Mouse (Mus musculus): ENCODE results near the gene Tmem141. TPM values are rescaled to one million over a fixed set of nuclear protein-coding genes. Genes with fewer than 3 reads are reported as not detected.

Tmem141 gene
- total RNA-seq (2014; rRNA removed) (40.0 and 40.9 TPM in 2 replicates), polyA plus RNA-seq (2012; rRNA removed) (28.5 and 30.9 TPM in 2 replicates)

DNA sequence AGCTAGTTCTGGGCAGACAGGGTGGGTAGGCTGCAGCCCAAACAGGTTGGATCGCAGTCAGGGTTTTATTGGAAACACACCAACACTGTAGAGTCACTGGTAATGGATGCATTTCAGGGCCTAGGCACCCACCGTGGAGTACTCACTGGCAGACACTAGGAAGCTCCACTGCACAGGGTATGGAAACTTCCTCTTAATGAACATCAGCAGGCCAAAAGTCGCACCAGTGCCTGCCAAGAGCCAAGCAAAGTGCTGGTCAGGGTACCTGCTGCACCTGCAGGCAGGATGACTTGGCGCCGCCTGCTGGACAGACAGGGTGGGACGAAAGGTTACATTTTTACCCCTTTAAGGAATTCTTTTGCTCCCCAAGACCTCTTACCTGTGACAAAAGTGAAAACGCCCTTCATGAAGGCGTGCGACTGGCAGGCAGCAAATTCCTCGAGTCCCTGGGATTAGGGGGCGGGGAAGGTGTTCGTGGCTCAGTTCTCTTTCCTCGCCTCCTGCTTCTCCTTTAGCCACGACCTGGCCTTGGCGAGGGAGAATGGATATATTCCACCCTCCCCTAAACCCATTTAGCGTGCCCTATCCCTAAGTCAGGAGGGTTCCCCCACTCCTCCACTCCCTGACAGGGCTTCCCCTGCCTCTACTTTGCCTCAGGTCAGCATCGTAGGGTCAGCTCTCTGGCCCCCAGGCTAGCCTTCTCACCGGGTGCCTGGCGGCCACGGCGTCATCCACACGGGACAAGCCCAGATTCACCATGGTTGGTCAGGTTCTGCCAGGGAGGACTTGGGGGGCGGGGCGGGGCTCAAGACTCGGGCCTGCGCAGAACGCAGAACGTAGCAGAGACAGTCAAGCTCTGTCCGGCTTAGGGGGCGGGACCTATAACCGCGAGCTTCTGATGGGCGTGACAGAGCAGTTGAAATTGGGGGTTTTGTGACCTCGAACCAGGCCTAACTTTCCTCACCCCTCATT, at the start of gene Tmem141:
Gene Tmem141, minus strand, starts transcription at position 777 of the 972 bp plus-strand sequence.
- Histone ChIP-seq H3K27ac (replicated peaks; ENCODE audit: insufficient read depth, low read depth, low read length) (peak within 1 kb of the TSS; percentile 78), H3K9ac (ENCODE audit: low read depth, low read length) (peak within 1 kb of the TSS; percentile 77), H3K4me3 (ENCODE audit: insufficient read depth, low read depth, low read length) (peak within 1 kb of the TSS; percentile 58), H3K79me2 (ENCODE audit: control insufficient read depth, insufficient read depth, low read length) (no peaks in the 10 kb centered on the region), H3K4me1 (ENCODE audit: control insufficient read depth, insufficient read depth, low read length) (no peaks in the 10 kb centered on the region), H3K27me3 (ENCODE audit: control insufficient read depth, insufficient read depth, low read length) (no peaks in the 10 kb centered on the region), H3K36me3 (ENCODE audit: control insufficient read depth, insufficient read depth, low read length) (peaks cover 2% of the 10 kb centered on the region; the same call in 1 of the 2 replicates)
- TF ChIP-seq CTCF (IDR thresholded peaks at IDR 0.05; ENCODE audit: low read depth, low read length) (peak; percentile 89), POLR2A (IDR thresholded peaks at IDR 0.05; ENCODE audit: extremely low read depth, insufficient read depth, low read length) (peak; percentile 74)
- DNase-seq (ENCODE audit: extremely low read depth, low read depth, low spot score): peak; percentile 75
- WGBS: 4% methylated on average over 34 of the region's 34 CpGs

GRCm38 (mm10) chr2:25666516-25666915, 44.7 kb upstream of the Tmem141 start:
- Histone ChIP-seq H3K9ac (ENCODE audit: low read depth, low read length) (no peak overlapping the region), H3K4me1 (ENCODE audit: control insufficient read depth, insufficient read depth, low read length) (peaks cover 3% of the 10 kb centered on the region; the same call in 1 of the 2 replicates), H3K79me2 (ENCODE audit: control insufficient read depth, insufficient read depth, low read length) (no peaks in the 10 kb centered on the region), H3K4me3 (ENCODE audit: insufficient read depth, low read depth, low read length) (no peak overlapping the region), H3K27me3 (ENCODE audit: control insufficient read depth, insufficient read depth, low read length) (no peaks in the 10 kb centered on the region), H3K27ac (replicated peaks; ENCODE audit: insufficient read depth, low read depth, low read length) (no peak overlapping the region), H3K36me3 (ENCODE audit: control insufficient read depth, insufficient read depth, low read length) (no peaks in the 10 kb centered on the region)
- 71% methylated on average over 1 of the region's 1 CpGs for WGBS
- no peak for TF ChIP-seq CTCF (IDR thresholded peaks at IDR 0.05; ENCODE audit: low read depth, low read length)
- TF ChIP-seq POLR2A (IDR thresholded peaks at IDR 0.05; ENCODE audit: extremely low read depth, insufficient read depth, low read length): no peak
- no peak for DNase-seq (ENCODE audit: extremely low read depth, low read depth, low spot score)

DNA sequence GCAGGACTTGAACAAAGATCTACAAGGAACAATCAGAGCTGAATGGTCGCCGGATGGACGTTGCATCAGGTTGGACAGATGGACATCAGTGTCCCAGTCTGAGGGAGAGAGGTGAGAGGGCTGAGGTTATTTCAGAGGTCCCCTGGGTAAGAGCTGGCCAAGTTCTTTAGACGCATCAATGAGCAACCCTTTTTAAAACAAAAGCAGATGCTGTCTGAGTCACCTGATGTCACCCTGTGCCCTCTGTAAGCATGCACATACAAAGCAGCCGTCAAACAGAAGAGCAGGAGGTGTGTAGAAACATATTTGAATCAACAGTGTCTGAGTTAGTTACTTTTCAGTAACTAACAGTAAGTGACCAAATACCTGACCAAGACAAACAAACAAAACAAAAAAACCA, 42.3 kb upstream of the Tmem141 start:
- Histone ChIP-seq H3K9ac (ENCODE audit: low read depth, low read length) (no peak overlapping the region), H3K27ac (replicated peaks; ENCODE audit: insufficient read depth, low read depth, low read length) (no peak overlapping the region), H3K79me2 (ENCODE audit: control insufficient read depth, insufficient read depth, low read length) (no peaks in the 10 kb centered on the region), H3K4me3 (ENCODE audit: insufficient read depth, low read depth, low read length) (no peak overlapping the region), H3K4me1 (ENCODE audit: control insufficient read depth, insufficient read depth, low read length) (peaks cover 3% of the 10 kb centered on the region; the same call in 1 of the 2 replicates), H3K36me3 (ENCODE audit: control insufficient read depth, insufficient read depth, low read length) (no peaks in the 10 kb centered on the region), H3K27me3 (ENCODE audit: control insufficient read depth, insufficient read depth, low read length) (no peaks in the 10 kb centered on the region)
- DNase-seq (ENCODE audit: extremely low read depth, low read depth, low spot score): no peak
- TF ChIP-seq POLR2A (IDR thresholded peaks at IDR 0.05; ENCODE audit: extremely low read depth, insufficient read depth, low read length): no peak
- TF ChIP-seq CTCF (IDR thresholded peaks at IDR 0.05; ENCODE audit: low read depth, low read length): no peak
- WGBS: 83% methylated on average over 5 of the region's 5 CpGs

DNA sequence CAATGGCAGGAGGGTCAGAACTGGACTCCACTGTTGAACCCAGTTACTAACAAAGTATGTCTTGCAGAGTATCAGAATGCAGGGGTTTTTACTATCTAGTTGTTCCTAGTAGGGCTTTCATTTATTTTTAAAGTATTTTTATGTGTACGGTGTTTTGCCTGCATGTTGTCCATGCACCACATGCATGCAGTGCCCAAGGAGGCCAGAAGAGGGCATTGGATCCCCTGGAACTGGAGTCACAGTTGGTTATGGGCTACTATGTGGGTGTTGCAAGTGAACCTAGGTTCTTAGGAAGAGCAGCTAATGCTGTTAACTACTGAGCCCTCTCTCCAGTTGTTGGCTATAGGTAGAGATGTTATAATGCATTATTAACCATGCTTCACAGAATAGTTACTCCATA, 41.7 kb upstream of the Tmem141 start:
- H3K79me2 ChIP-seq (ENCODE audit: control insufficient read depth, insufficient read depth, low read length): no peaks in the 10 kb centered on the region
- no peak overlapping the region for H3K4me3 ChIP-seq (ENCODE audit: insufficient read depth, low read depth, low read length)
- H3K27ac ChIP-seq (replicated peaks; ENCODE audit: insufficient read depth, low read depth, low read length): no peak overlapping the region
- no peaks in the 10 kb centered on the region for H3K36me3 ChIP-seq (ENCODE audit: control insufficient read depth, insufficient read depth, low read length)
- peak; percentile 44 for DNase-seq (ENCODE audit: extremely low read depth, low read depth, low spot score)
- H3K4me1 ChIP-seq (ENCODE audit: control insufficient read depth, insufficient read depth, low read length): peaks cover 4% of the 10 kb centered on the region; the same call in 1 of the 2 replicates
- TF ChIP-seq CTCF (IDR thresholded peaks at IDR 0.05; ENCODE audit: low read depth, low read length): peak; percentile 81
- no peak for TF ChIP-seq POLR2A (IDR thresholded peaks at IDR 0.05; ENCODE audit: extremely low read depth, insufficient read depth, low read length)
- H3K27me3 ChIP-seq (ENCODE audit: control insufficient read depth, insufficient read depth, low read length): no peaks in the 10 kb centered on the region
- 39% methylated on average over 1 of the region's 1 CpGs for whole genome bisulfite sequencing
- no peak overlapping the region for H3K9ac ChIP-seq (ENCODE audit: low read depth, low read length)

DNA sequence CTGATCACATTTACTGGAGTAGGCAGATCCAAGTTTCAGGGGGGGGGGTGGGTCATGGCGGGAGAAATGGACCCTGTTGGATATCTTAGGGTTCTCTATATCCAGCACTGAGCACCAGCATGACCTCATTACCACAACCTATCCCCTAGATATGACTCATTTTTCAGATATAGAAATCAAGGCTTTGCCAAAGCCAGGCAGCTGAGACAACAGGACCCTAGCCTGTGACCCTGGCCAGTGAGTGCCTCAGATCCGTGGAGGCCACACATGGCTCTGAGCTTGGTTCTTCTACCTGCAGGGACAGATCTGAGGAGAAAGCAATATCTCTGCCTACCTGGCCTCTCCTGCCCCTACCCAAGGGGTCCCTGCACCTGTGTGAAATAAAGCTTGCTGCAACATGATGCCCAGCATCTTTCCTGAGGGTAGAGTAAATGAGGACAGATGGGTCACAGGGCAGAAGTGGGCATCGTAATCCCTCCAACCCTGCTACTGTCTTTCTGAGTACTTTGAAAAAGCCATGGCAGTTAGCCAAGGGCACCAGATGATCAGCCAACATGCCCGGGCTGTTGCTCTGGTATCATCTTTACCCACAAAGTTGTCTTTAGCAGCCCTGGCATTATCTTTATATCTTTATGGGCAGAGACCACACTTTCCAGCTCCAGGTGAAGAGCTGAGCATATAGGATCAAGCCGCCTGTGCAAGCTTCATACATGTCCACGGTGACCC, 39.6 kb upstream of the Tmem141 start:
- DNase-seq (ENCODE audit: extremely low read depth, low read depth, low spot score): no peak
- H3K79me2 ChIP-seq (ENCODE audit: control insufficient read depth, insufficient read depth, low read length): no peaks in the 10 kb centered on the region
- H3K27me3 ChIP-seq (ENCODE audit: control insufficient read depth, insufficient read depth, low read length): no peaks in the 10 kb centered on the region
- TF ChIP-seq CTCF (IDR thresholded peaks at IDR 0.05; ENCODE audit: low read depth, low read length) (no peak), POLR2A (IDR thresholded peaks at IDR 0.05; ENCODE audit: extremely low read depth, insufficient read depth, low read length) (no peak)
- no peak overlapping the region for H3K27ac ChIP-seq (replicated peaks; ENCODE audit: insufficient read depth, low read depth, low read length)
- H3K9ac ChIP-seq (ENCODE audit: low read depth, low read length): no peak overlapping the region
- no peak overlapping the region for H3K4me3 ChIP-seq (ENCODE audit: insufficient read depth, low read depth, low read length)
- H3K36me3 ChIP-seq (ENCODE audit: control insufficient read depth, insufficient read depth, low read length): no peaks in the 10 kb centered on the region
- 75% methylated on average over 6 of the region's 6 CpGs for WGBS
- peaks cover 5% of the 10 kb centered on the region; the same call in 1 of the 2 replicates for H3K4me1 ChIP-seq (ENCODE audit: control insufficient read depth, insufficient read depth, low read length)
